Mouse (Mus musculus): ENCODE data around the gene Nxn. TPM values are rescaled to one million over a fixed set of nuclear protein-coding genes. Genes with fewer than 3 reads are reported as not detected.

Gene Nxn
- polyA plus RNA-seq, 1 experiment from 2014 or later: 32.2 TPM

- Histone ChIP-seq H3K9ac (no peak overlapping the region), H3K36me3 (no peaks in the 10 kb centered on the region), H3K27ac (ENCODE audit: poor library complexity, severe bottlenecking) (no peak overlapping the region), H3K9me3 (replicated peaks) (no peaks in the 10 kb centered on the region), H3K4me2 (no peak overlapping the region), H3K4me1 (replicated peaks) (peaks cover 39% of the 10 kb centered on the region), H3K4me3 (no peak overlapping the region), H3K27me3 (replicated peaks) (no peaks in the 10 kb centered on the region)
- ATAC-seq (ENCODE audit: insufficient number of reproducible peaks, low FRiP score): no peak
- 44% methylated on average over 7 of the region's 7 CpGs for WGBS
Observed at GRCm38 (mm10) chr11:76285431-76286075, 113.4 kb downstream of the Nxn start.

GRCm38 (mm10) chr11:76283841-76284240 lies 115.1 kb downstream of the Nxn start:
- no peaks in the 10 kb centered on the region for H3K27me3 ChIP-seq (replicated peaks)
- H3K4me2 ChIP-seq: no peak overlapping the region
- no peaks in the 10 kb centered on the region for H3K9me3 ChIP-seq (replicated peaks)
- H3K27ac ChIP-seq (ENCODE audit: poor library complexity, severe bottlenecking): no peak overlapping the region
- no peak overlapping the region for H3K4me3 ChIP-seq
- WGBS: 77% methylated on average over 6 of the region's 6 CpGs
- no peak for ATAC-seq (ENCODE audit: insufficient number of reproducible peaks, low FRiP score)
- H3K9ac ChIP-seq: no peak overlapping the region
- H3K36me3 ChIP-seq: no peaks in the 10 kb centered on the region
- H3K4me1 ChIP-seq (replicated peaks): peaks cover 43% of the 10 kb centered on the region

- Histone ChIP-seq H3K27ac (ENCODE audit: poor library complexity, severe bottlenecking) (no peak overlapping the region), H3K9me3 (replicated peaks) (no peaks in the 10 kb centered on the region), H3K4me1 (replicated peaks) (peaks cover 15% of the 10 kb centered on the region; the same call in 1 of the 2 replicates), H3K36me3 (peaks cover 14% of the 10 kb centered on the region; the same call in 1 of the 2 replicates), H3K27me3 (replicated peaks) (no peaks in the 10 kb centered on the region), H3K4me2 (no peak overlapping the region), H3K4me3 (no peak overlapping the region), H3K9ac (no peak overlapping the region)
- no peak for ATAC-seq (ENCODE audit: insufficient number of reproducible peaks, low FRiP score)
- WGBS: 66% methylated on average over 2 of the region's 2 CpGs
Observed at GRCm38 (mm10) chr11:76279971-76280370, 119.0 kb downstream of the Nxn start.

DNA sequence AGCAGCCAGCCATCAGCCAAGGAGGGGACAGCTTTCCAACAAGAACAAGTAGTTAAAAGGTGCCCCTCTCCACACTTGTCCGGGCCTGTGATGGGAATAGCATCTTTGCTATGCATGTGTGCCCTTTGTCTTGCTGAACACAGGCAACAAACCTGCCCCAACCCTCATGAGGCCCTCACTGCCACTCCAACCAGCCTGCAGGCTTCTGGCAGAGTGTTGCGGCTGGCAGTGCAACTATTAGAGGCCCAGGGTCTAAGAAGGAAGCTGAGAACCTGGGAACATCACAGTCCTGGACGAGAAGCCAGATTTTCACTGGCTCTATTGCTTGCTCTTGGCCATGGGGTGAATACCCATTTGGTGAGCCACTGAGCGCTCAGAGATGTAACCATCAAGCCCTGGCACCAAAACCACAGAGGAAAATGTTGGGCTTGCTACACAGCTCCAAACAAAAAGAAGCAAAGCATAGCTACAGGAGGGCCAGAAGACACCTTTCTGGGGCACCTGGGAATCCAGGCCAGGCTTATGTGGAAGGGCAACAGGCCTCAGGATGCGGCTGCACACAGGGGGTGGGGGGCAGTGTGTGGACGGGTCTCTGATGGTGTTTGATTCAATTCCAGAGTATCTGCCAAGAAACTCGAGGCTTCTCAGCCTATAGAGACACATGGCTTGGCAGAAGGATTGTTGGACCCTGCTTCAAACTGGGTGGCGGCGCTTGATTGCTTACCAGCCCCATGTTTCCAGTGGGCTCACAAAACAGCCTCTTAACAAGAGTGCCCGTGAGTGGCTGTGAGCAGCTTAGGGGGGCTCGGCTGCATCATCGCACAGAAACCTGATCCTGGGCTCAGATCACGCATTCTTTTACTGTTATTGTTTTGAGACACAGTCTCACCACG lies 119.7 kb downstream of the Nxn start:
- no peaks in the 10 kb centered on the region for H3K9me3 ChIP-seq (replicated peaks)
- no peak overlapping the region for H3K27ac ChIP-seq (ENCODE audit: poor library complexity, severe bottlenecking)
- peaks cover 14% of the 10 kb centered on the region; the same call in 1 of the 2 replicates for H3K36me3 ChIP-seq
- no peak overlapping the region for H3K4me3 ChIP-seq
- H3K4me2 ChIP-seq: no peak overlapping the region
- peaks cover 12% of the 10 kb centered on the region; the same call in 1 of the 2 replicates for H3K4me1 ChIP-seq (replicated peaks)
- H3K27me3 ChIP-seq (replicated peaks): no peaks in the 10 kb centered on the region
- H3K9ac ChIP-seq: no peak overlapping the region
- 62% methylated on average over 14 of the region's 14 CpGs for WGBS
- ATAC-seq (ENCODE audit: insufficient number of reproducible peaks, low FRiP score): no peak

GRCm38 (mm10) chr11:76272440-76272839 lies 126.5 kb downstream of the Nxn start:
- no peaks in the 10 kb centered on the region for H3K27me3 ChIP-seq (replicated peaks)
- H3K36me3 ChIP-seq: peaks cover 37% of the 10 kb centered on the region
- no peak for ATAC-seq (ENCODE audit: insufficient number of reproducible peaks, low FRiP score)

DNA sequence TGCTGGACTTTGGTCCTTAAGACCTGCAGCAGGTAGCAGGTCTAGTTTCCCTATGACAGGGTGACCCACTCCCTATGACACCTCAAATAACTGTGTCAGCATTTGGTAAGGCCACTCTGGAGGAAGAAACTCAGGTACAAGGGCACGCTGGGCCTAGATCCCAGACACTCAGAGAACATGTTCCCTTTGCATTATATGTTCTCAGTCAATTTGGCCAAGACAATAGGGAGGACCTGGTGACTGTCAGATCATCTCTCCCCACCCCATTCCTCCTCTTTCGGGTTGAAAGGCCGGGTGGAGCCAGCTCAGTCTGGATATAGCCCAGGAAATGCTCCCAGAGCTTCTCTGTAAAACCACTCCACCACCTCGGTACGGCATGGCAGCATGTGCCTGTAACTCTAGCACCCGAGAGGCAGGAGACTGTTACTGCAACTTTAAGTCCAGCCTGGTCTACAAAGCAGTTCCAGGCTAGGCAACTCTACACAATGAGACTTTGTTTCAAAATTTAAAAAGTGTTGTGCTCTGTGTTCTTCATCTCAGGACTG lies 130.3 kb downstream of the Nxn start:
- Histone ChIP-seq H3K4me2 (no peak overlapping the region), H3K4me3 (no peak overlapping the region), H3K9ac (no peak overlapping the region), H3K4me1 (replicated peaks) (peaks cover 11% of the 10 kb centered on the region), H3K9me3 (replicated peaks) (no peaks in the 10 kb centered on the region), H3K27ac (ENCODE audit: poor library complexity, severe bottlenecking) (no peak overlapping the region), H3K27me3 (replicated peaks) (no peaks in the 10 kb centered on the region; the same call in 1 of the 2 replicates), H3K36me3 (peaks cover 25% of the 10 kb centered on the region)
- ATAC-seq (ENCODE audit: insufficient number of reproducible peaks, low FRiP score): no peak
- 71% methylated on average over 6 of the region's 6 CpGs for WGBS

More at GRCm38 (mm10) chr11:76272440-76272839, 126.5 kb downstream of the Nxn start:
- 78% methylated on average over 4 of the region's 4 CpGs for WGBS
- H3K9me3 ChIP-seq (replicated peaks): no peaks in the 10 kb centered on the region
- H3K27ac ChIP-seq (ENCODE audit: poor library complexity, severe bottlenecking): no peak overlapping the region
- H3K4me1 ChIP-seq (replicated peaks): peaks cover 6% of the 10 kb centered on the region; the same call in 1 of the 2 replicates
- no peak overlapping the region for H3K4me2 ChIP-seq
- no peak overlapping the region for H3K4me3 ChIP-seq
- no peak overlapping the region for H3K9ac ChIP-seq

DNA sequence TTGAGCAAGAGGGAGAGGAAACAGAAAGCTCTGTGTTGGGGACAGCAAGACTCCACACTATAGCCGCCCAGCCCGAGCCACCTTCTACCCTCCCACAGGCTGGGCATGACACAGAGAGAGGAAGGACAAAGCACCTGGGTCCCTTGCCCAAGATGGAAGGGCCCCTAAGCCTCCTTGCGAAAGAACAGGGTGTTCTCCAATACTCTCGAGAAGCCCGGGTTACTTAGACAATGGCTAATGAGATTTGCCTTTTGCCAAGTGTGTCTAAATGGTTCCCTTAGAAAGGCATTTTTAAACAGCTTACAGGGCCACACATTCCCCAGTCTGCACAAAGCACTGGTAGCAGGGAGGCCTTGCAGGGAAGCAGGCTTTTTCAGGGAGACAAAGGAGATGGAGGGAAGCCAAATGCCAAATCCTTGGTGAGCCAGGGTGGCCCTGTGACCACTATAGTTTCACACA lies 130.9 kb downstream of the Nxn start:
- ATAC-seq (ENCODE audit: insufficient number of reproducible peaks, low FRiP score): no peak
- H3K4me3 ChIP-seq: no peak overlapping the region
- no peak overlapping the region for H3K27ac ChIP-seq (ENCODE audit: poor library complexity, severe bottlenecking)
- H3K9me3 ChIP-seq (replicated peaks): no peaks in the 10 kb centered on the region
- 61% methylated on average over 5 of the region's 5 CpGs for WGBS
- no peaks in the 10 kb centered on the region; the same call in 1 of the 2 replicates for H3K27me3 ChIP-seq (replicated peaks)
- H3K9ac ChIP-seq: no peak overlapping the region
- H3K4me2 ChIP-seq: no peak overlapping the region
- H3K36me3 ChIP-seq: peaks cover 20% of the 10 kb centered on the region
- H3K4me1 ChIP-seq (replicated peaks): peaks cover 16% of the 10 kb centered on the region

DNA sequence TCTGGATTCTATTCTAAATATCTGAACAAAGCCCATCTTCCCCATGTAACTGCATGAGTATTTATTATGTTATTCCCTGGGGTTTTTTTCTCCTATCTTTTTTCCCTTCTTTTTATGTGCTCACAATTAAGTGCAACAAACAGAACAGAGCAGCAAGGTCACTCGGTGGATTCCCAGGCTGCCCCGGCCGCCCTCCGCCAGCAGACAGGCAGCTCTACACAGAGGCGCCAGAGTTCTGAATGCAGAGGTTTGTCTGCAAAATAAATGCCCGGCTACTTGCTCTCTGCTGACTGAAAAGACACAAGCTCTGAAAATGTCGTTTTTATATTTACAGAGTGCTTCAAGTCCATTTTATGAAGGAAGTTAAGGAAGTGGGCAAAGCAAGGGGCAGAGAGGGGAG lies 131.4 kb downstream of the Nxn start:
- no peaks in the 10 kb centered on the region for H3K9me3 ChIP-seq (replicated peaks)
- H3K4me3 ChIP-seq: no peak overlapping the region
- no peaks in the 10 kb centered on the region; the same call in 1 of the 2 replicates for H3K27me3 ChIP-seq (replicated peaks)
- WGBS: 64% methylated on average over 7 of the region's 7 CpGs
- ATAC-seq (ENCODE audit: insufficient number of reproducible peaks, low FRiP score): no peak
- no peak overlapping the region for H3K9ac ChIP-seq
- H3K36me3 ChIP-seq: peaks cover 20% of the 10 kb centered on the region
- H3K27ac ChIP-seq (ENCODE audit: poor library complexity, severe bottlenecking): no peak overlapping the region
- peaks cover 21% of the 10 kb centered on the region for H3K4me1 ChIP-seq (replicated peaks)
- no peak overlapping the region for H3K4me2 ChIP-seq

DNA sequence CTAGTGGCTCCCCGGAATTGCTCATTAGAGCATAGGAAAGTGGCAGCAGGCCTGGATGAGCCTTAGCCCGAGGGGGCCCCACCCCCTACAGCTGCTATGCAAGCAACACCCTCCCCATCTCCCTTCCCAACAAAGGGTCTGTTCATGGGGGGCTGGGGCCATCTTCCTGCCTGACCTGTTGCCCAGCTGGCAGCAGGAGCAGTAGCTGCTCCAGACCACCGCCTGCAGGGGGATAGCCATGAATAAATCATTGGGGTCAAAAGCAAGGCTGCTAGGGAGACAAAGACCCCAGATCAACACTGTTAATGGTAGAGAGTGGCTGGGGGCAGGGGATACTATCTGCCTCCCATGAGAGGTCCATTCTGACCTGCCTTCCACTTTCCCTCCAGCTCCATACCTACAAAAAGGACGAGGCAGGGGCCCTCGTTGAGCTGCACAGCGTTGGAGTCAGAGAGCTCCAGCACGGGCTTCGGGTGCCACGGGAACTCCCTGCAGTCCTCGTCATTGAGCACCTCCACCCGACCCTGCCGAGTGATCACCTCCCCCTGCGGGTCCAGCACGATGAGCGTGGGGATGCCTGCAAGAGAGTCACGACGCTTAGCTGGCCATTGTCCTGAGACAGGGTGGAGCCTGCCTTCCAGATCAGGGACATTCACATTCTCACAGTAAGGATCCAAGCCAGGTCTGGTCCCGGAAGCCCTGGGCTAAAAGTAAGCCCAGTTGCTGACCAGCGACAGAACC lies 136.2 kb downstream of the Nxn start:
- Histone ChIP-seq H3K4me2 (peak overlapping the region; percentile 14; the same call in 1 of the 2 replicates), H3K27ac (ENCODE audit: poor library complexity, severe bottlenecking) (no peak overlapping the region), H3K4me1 (replicated peaks) (peaks cover 17% of the 10 kb centered on the region), H3K27me3 (replicated peaks) (no peaks in the 10 kb centered on the region; the same call in 1 of the 2 replicates), H3K4me3 (no peak overlapping the region), H3K36me3 (peaks cover 27% of the 10 kb centered on the region), H3K9ac (no peak overlapping the region), H3K9me3 (replicated peaks) (no peaks in the 10 kb centered on the region)
- ATAC-seq (ENCODE audit: insufficient number of reproducible peaks, low FRiP score): no peak
- WGBS: 19% methylated on average over 19 of the region's 19 CpGs

GRCm38 (mm10) chr11:76261224-76261623 lies 137.7 kb downstream of the Nxn start:
- H3K4me2 ChIP-seq: no peak overlapping the region
- no peak overlapping the region for H3K27ac ChIP-seq (ENCODE audit: poor library complexity, severe bottlenecking)
- H3K36me3 ChIP-seq: peaks cover 32% of the 10 kb centered on the region
- H3K4me1 ChIP-seq (replicated peaks): peaks cover 13% of the 10 kb centered on the region
- no peaks in the 10 kb centered on the region for H3K9me3 ChIP-seq (replicated peaks)
- no peak overlapping the region for H3K9ac ChIP-seq
- H3K4me3 ChIP-seq: no peak overlapping the region
- ATAC-seq (ENCODE audit: insufficient number of reproducible peaks, low FRiP score): 0 out of 2 replicates have a peak, but pooled peaks have one; percentile 20
- no peaks in the 10 kb centered on the region; the same call in 1 of the 2 replicates for H3K27me3 ChIP-seq (replicated peaks)
- 60% methylated on average over 12 of the region's 12 CpGs for WGBS
